9 mouse cellular contexts compared by ENCODE assay signal in genomic region chr13:60267557-60267956, GRCm38 (mm10).
DNase-seq lines count a peak whose midpoint lies in the region; ATAC-seq and TF ChIP-seq lines count a peak whose summit lies in the region.
"Had no signal": no experiment of that assay in that cellular context is flagged by ENCODE, and none has a peak within 500 bp of the region (broad histone marks: within the 10 kb centered on the region; RNA-seq: fewer than 3 reads in every experiment).

No protein-coding gene starts in this region.

- H3K4me1 ChIP-seq in forebrain, embryonic 16.5 days (replicated peaks; ENCODE audit: control insufficient read depth, insufficient read depth, low read length) = peaks cover 6% of the 10 kb centered on the region; the same call in 1 of the 2 replicates
- no peaks in the 10 kb centered on the region; the same call in 1 of the 2 replicates for H3K4me1 ChIP-seq in forebrain, embryonic 12.5 days
- peaks cover 15% of the 10 kb centered on the region; the same call in 1 of the 2 replicates for H3K4me1 ChIP-seq in kidney, postnatal 0 days (replicated peaks; ENCODE audit: insufficient read depth, low read length)
- H3K4me1 ChIP-seq in cerebellum, adult 2 months (ENCODE audit: control insufficient read depth, insufficient read depth, low read length) = no peaks in the 10 kb centered on the region; the same call in 1 of the 2 replicates
- H3K4me1 ChIP-seq: megakaryocyte, embryonic 14.5 days had no signal

- no peak for TF ChIP-seq CTCF in Patski (IDR thresholded peaks at IDR 0.05)
- TF ChIP-seq CTCF in kidney, postnatal 0 days (IDR thresholded peaks at IDR 0.05; ENCODE audit: low read depth) = no peak
- TF ChIP-seq CTCF in cerebellum, adult 2 months (IDR thresholded peaks at IDR 0.05; ENCODE audit: borderline replicate concordance, insufficient read depth, low read depth, low read length) = no peak

- POLR2A ChIA-PET in Patski (lab: Charles Lee) = no interaction called here

- WGBS in forebrain, embryonic 16.5 days = 35% methylated on average over 12 of the region's 12 CpGs
- 63% methylated on average over 12 of the region's 12 CpGs for WGBS in forebrain, embryonic 12.5 days
- WGBS in kidney, postnatal 0 days = 4% methylated on average over 12 of the region's 12 CpGs
- 6% methylated on average over 12 of the region's 12 CpGs for WGBS in cerebellum, adult 2 months

- no peak for TF ChIP-seq POLR2A in cerebellum, adult 2 months (IDR thresholded peaks at IDR 0.05; ENCODE audit: borderline replicate concordance, insufficient read depth, low read length)

- ATAC-seq in forebrain, embryonic 16.5 days = peak; percentile 18; the same call in 1 of the 2 replicates
- no peak for ATAC-seq in forebrain, embryonic 12.5 days (ENCODE audit: low FRiP score)
- peak; percentile 54 for ATAC-seq in Patski
- ATAC-seq in kidney, postnatal 0 days (replicated peaks; ENCODE audit: low FRiP score, low read depth) = peak; percentile 65
- peak; percentile 23; the same call in 1 of the 2 replicates for ATAC-seq in megakaryocyte progenitor cell, adult 5-6 weeks (replicated peaks; ENCODE audit: poor library complexity)
- ATAC-seq in granulocyte monocyte progenitor cell, adult 5-6 weeks (replicated peaks; ENCODE audit: poor library complexity, severe bottlenecking) = no peak

- H3K9me3 ChIP-seq in forebrain, embryonic 16.5 days (ENCODE audit: control insufficient read depth, low read length) = no peaks in the 10 kb centered on the region; the same call in 1 of the 2 replicates
- H3K9me3 ChIP-seq in forebrain, embryonic 12.5 days = no peaks in the 10 kb centered on the region
- H3K9me3 ChIP-seq in kidney, postnatal 0 days (replicated peaks; ENCODE audit: low read length) = no peaks in the 10 kb centered on the region

- in situ Hi-C loops in Patski (cut with MboI; ENCODE audit: low pct_unique_long_range_greater_than_20kb) = no loop called here

- no peak overlapping the region for H3K4me3 ChIP-seq in forebrain, embryonic 16.5 days (replicated peaks; ENCODE audit: low read length)
- H3K4me3 ChIP-seq in forebrain, embryonic 12.5 days (replicated peaks) = no peak overlapping the region
- no peak overlapping the region for H3K4me3 ChIP-seq in kidney, postnatal 0 days (replicated peaks; ENCODE audit: low read depth, low read length)
- H3K4me3 ChIP-seq in cerebellum, adult 2 months (replicated peaks; ENCODE audit: insufficient read depth, low read depth, low read length) = no peak overlapping the region
- H3K4me3 ChIP-seq: megakaryocyte, embryonic 14.5 days had no signal

- DNase-seq in Patski (ENCODE audit: low read depth, low spot score) = no peak
- peak; percentile 45 for DNase-seq in heart, adult 8-10 months (ENCODE audit: low spot score)
- peak; percentile 90 for DNase-seq in kidney, postnatal 0 days (ENCODE audit: low spot score)
- no peak for DNase-seq in cerebellum, adult 2 months

- no peak overlapping the region for H3K4me2 ChIP-seq in forebrain, embryonic 16.5 days (ENCODE audit: low read length)
- no peak overlapping the region for H3K4me2 ChIP-seq in forebrain, embryonic 12.5 days
- peak overlapping the region; percentile 38 for H3K4me2 ChIP-seq in kidney, postnatal 0 days (ENCODE audit: low read length)

- H3K9ac ChIP-seq in forebrain, embryonic 16.5 days (replicated peaks; ENCODE audit: low read depth, low read length) = no peak overlapping the region
- no peak overlapping the region for H3K9ac ChIP-seq in forebrain, embryonic 12.5 days
- H3K9ac ChIP-seq in kidney, postnatal 0 days (ENCODE audit: low read depth, low read length) = no peak overlapping the region

- no peak overlapping the region for H3K27ac ChIP-seq in forebrain, embryonic 16.5 days (ENCODE audit: low read length)
- H3K27ac ChIP-seq in forebrain, embryonic 12.5 days = no peak overlapping the region
- 0 out of 2 replicates have a peak overlapping the region, but pooled peaks have one; percentile 42 for H3K27ac ChIP-seq in kidney, postnatal 0 days
- H3K27ac ChIP-seq in cerebellum, adult 2 months (ENCODE audit: insufficient read depth, low read length) = no peak overlapping the region

- CTCF ChIA-PET in Patski (lab: Charles Lee) = no interaction called here

- no peaks in the 10 kb centered on the region for H3K36me3 ChIP-seq in forebrain, embryonic 16.5 days (ENCODE audit: control insufficient read depth, insufficient read depth)
- H3K36me3 ChIP-seq in forebrain, embryonic 12.5 days (replicated peaks) = no peaks in the 10 kb centered on the region
- H3K36me3 ChIP-seq in kidney, postnatal 0 days (ENCODE audit: insufficient read depth, low read length) = no peaks in the 10 kb centered on the region

- H3K27me3 ChIP-seq in forebrain, embryonic 16.5 days (replicated peaks; ENCODE audit: control insufficient read depth, insufficient read depth, low read length) = no peaks in the 10 kb centered on the region
- H3K27me3 ChIP-seq in forebrain, embryonic 12.5 days = no peaks in the 10 kb centered on the region
- H3K27me3 ChIP-seq in Patski = no peaks in the 10 kb centered on the region
- H3K27me3 ChIP-seq in kidney, postnatal 0 days (ENCODE audit: insufficient read depth, low read length) = no peaks in the 10 kb centered on the region
- H3K27me3 ChIP-seq in cerebellum, adult 2 months (ENCODE audit: control insufficient read depth, insufficient read depth, low read length) = no peaks in the 10 kb centered on the region
- H3K27me3 ChIP-seq: megakaryocyte, embryonic 14.5 days had no signal

Comparison
In these comparisons a context has a peak if more than half of its experiments do, and no peak if none do; other contexts are left out.
1. ATAC-seq: peak in forebrain, embryonic 16.5 days (single experiment), Patski (single experiment), kidney, postnatal 0 days (single experiment) and megakaryocyte progenitor cell, adult 5-6 weeks (single experiment); none in forebrain, embryonic 12.5 days (single experiment) and granulocyte monocyte progenitor cell, adult 5-6 weeks (single experiment).
2. DNase-seq: peak in heart, adult 8-10 months (single experiment) and kidney, postnatal 0 days (single experiment); none in Patski (single experiment) and cerebellum, adult 2 months (0 of 2).